Mouse (Mus musculus): ENCODE data around the gene Six2. TPM values are rescaled to one million over a fixed set of nuclear protein-coding genes. Genes with fewer than 3 reads are reported as not detected.

Gene Six2
- polyA plus RNA-seq, 2 experiments from 2014 or later, result not detected

DNA sequence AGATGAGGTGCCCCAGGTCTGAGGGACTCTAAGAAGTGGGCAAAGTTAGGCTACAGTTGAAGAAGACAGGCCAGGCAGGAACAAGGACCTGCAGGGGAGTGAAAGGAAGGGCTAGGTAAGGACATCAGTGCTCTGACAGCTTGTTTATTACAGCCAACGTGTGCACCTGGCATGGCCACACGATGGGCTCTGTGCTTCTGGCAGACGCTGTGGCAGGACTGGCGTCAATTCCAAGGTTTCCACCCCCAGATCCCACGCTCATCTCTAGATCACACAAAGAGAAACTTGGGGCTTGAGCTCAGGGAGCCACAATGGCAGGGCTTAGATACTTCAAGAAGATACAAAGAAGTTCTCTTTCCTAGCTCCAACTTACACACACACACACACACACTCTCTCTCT, 26.6 kb downstream of the Six2 start:
- no peak for ATAC-seq

DNA sequence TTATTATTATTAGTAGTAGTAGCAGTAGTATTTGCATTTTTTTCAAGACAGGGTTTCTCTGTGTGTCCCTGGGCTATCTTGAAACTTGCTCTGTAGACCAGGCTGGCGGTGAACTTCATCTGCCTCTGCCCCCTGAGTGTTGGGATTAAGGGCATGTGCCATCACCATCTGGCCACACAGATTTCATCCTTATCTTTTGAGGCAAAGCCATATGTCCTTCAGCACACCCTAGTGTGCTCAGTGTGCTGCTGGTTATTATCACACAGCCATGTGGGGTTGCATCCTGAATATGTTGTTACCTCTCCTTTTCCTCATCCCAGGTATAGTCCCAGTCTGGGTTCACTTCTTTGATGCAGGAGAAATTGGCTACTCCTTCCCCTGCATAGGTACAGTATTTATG, 28.1 kb downstream of the Six2 start:
- ATAC-seq, result no peak

DNA sequence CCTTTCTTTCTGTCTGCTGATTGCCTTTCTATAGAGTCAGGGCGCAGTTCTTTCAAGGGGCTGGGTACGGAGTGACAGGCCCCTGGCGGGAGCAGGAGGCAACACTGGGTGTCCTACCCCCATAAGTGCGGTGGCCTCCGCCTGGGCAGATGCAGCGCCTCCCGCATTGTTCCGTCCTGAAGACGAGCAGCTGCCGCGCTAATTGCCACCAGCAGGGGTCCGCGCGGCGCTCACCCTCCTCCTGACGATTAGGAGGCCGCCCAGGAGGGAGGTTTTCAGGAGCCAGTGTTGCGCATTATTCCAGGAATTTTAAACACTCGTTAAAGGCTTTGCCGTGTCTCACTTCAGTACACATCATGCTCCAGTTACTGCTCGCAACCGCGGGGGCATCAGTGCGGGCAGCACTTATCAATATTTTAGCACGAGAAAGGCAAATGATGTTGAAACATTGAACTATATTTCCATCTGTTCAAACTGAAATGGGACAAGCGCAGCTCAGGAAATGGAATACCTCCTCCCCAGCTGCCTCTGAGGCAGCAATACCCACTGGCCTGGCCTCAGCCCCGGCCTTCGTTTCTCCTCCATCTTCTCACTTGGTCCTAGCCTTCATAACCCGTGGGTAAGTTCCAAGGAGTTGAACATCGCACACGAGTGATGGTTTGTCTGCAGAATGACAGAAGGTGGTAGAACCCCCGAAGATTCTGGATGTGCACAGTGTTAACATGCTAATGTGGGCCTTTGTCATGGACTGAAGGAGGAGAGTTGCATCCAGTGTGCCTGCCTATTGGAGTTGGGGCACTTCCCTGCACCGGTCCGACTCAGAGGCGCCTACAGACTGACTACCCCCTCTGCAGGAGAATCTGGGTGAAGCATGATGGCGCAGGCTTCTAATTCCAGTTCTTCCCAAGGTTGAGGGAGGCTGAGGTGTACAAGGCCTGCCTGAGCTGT, 42.1 kb downstream of the Six2 start:
- no peak for ATAC-seq

DNA sequence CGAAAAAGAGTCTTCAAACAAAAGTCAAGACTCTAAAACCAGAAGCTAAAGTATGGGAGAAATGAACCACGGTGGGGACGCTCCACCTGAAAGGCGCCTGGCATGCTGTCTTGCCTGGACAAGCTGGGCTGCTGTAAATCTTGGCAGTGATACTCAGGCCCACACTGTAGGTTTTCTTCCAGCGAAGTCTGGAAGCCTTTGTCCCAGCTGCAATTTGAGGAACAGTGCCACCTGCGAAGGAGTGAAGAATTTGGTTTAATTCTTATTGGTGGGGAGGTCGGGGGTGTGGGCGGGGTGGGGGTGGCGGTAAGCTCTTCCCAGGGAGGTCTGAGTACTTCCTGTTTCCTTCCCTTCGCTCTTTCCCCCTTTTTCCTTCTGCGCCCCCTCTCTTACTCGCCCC, 42.8 kb downstream of the Six2 start:
- no peak for ATAC-seq

DNA sequence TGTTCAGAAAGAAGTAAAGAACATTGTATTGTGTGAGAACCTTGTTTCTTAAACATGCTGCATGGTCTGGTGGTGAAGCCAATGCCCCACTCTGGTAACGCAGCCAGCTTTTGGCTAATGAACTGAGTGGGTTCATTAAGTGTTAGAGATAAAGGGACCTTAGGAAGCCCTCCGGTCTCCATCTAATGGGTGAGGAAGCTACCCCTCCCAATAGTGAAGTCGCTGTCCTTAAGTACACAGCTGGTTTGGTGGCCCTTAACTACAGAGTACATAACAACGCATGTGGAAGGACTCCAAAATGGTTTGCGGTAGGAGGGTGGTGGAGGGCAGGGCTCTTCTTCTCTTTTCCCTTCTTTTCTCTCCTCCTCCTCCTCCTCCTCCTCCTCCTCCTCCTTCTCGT, 50.2 kb downstream of the Six2 start:
- no peak for ATAC-seq

Other genes with a start within 250 kb of the Six2 start
- not detected for gene Six3, start 74.7 kb downstream of the Six2 start, polyA plus RNA-seq (2017; shearing (Covaris generic))